Mouse (Mus musculus): ENCODE data around the gene Etv6. TPM values are rescaled to one million over a fixed set of nuclear protein-coding genes. Genes with fewer than 3 reads are reported as not detected.

Gene Etv6
- polyA plus RNA-seq, 1 experiment from 2014 or later, result 2.7 TPM

DNA sequence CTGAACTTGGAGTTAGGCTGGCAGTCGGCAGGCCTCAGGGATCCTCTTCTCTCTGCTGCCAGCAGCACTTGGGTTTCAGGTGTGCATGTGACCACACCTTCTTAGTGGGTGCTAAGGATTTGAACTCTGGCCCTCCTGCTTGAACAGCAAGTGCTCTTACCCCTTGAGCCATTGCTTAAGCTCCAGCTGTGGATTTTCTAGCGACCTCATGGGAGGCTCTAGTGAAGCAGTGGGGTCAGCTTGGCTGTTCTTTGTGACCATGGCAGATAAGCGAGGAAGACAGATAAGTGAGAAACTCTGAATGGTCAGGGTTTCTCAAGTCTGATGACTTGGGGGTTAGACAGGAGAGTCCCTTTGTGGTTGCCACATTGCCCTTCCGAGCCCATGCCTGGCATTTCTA lies 55.4 kb downstream of the Etv6 start:
- no peak for ATAC-seq
- DNase-seq, result no peak
- Histone ChIP-seq H3K27me3 (ENCODE audit: insufficient read depth, low read length) (no peaks in the 10 kb centered on the region), H3K4me2 (ENCODE audit: low read depth, low read length) (no peak overlapping the region), H3K9ac (replicated peaks) (no peak overlapping the region), H3K27ac (ENCODE audit: low read depth) (no peak overlapping the region), H3K4me3 (ENCODE audit: low read depth, low read length) (no peak overlapping the region), H3K9me3 (ENCODE audit: low read length) (no peaks in the 10 kb centered on the region), H3K4me1 (ENCODE audit: insufficient read depth) (peaks cover 11% of the 10 kb centered on the region), H3K36me3 (replicated peaks; ENCODE audit: insufficient read depth, low read length) (no peaks in the 10 kb centered on the region)
- 75% methylated on average over 4 of the region's 4 CpGs for WGBS (ENCODE audit: insufficient replicate concordance)
- TF ChIP-seq CTCF (IDR thresholded peaks at IDR 0.05; ENCODE audit: low read depth) (no peak), EP300 (IDR thresholded peaks at IDR 0.05; ENCODE audit: low read depth) (no peak)

GRCm38 (mm10) chr6:134091398-134091801 lies 55.9 kb downstream of the Etv6 start:
- no peak overlapping the region for H3K9ac ChIP-seq (replicated peaks)
- no peak overlapping the region for H3K4me3 ChIP-seq (ENCODE audit: low read depth, low read length)
- no peak overlapping the region for H3K27ac ChIP-seq (ENCODE audit: low read depth)
- no peaks in the 10 kb centered on the region for H3K9me3 ChIP-seq (ENCODE audit: low read length)
- WGBS (ENCODE audit: insufficient replicate concordance), result 78% methylated on average over 8 of the region's 8 CpGs
- H3K4me2 ChIP-seq (ENCODE audit: low read depth, low read length), result no peak overlapping the region
- TF ChIP-seq CTCF (IDR thresholded peaks at IDR 0.05; ENCODE audit: low read depth) (no peak), EP300 (IDR thresholded peaks at IDR 0.05; ENCODE audit: low read depth) (no peak)
- peaks cover 11% of the 10 kb centered on the region for H3K4me1 ChIP-seq (ENCODE audit: insufficient read depth)
- H3K27me3 ChIP-seq (ENCODE audit: insufficient read depth, low read length), result no peaks in the 10 kb centered on the region
- no peak for ATAC-seq
- no peak for DNase-seq
- no peaks in the 10 kb centered on the region for H3K36me3 ChIP-seq (replicated peaks; ENCODE audit: insufficient read depth, low read length)

DNA sequence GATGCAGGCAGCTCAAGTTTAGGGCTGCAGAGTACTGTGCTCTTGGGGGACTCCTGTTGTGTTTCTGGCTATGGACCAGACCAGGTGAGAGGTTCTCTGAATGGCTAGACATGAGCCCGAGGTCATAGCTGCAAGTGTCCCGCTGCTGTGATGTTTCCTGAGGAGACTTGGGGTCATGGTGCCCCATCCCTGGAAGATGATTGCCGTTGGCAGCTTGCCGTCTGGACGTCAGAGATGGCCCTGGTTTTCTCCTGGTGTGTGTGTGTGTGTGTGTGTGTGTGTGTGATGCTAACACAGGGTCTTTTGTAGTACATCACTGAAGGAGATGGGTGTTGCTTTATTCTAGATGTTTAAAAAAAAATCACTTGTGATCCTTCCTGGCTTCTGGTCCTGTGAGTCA lies 58.6 kb downstream of the Etv6 start:
- Histone ChIP-seq H3K4me3 (ENCODE audit: low read depth, low read length) (no peak overlapping the region), H3K36me3 (replicated peaks; ENCODE audit: insufficient read depth, low read length) (no peaks in the 10 kb centered on the region), H3K9me3 (ENCODE audit: low read length) (no peaks in the 10 kb centered on the region), H3K4me1 (ENCODE audit: insufficient read depth) (peaks cover 8% of the 10 kb centered on the region), H3K27me3 (ENCODE audit: insufficient read depth, low read length) (no peaks in the 10 kb centered on the region), H3K9ac (replicated peaks) (no peak overlapping the region), H3K4me2 (ENCODE audit: low read depth, low read length) (no peak overlapping the region), H3K27ac (ENCODE audit: low read depth) (no peak overlapping the region)
- TF ChIP-seq EP300 (IDR thresholded peaks at IDR 0.05; ENCODE audit: low read depth), result no peak
- no peak for ATAC-seq
- 76% methylated on average over 5 of the region's 5 CpGs for WGBS (ENCODE audit: insufficient replicate concordance)
- no peak for DNase-seq

- 60% methylated on average over 8 of the region's 8 CpGs for WGBS (ENCODE audit: insufficient replicate concordance)
- no peak for TF ChIP-seq CTCF (IDR thresholded peaks at IDR 0.05; ENCODE audit: low read depth)
- TF ChIP-seq EP300 (IDR thresholded peaks at IDR 0.05; ENCODE audit: low read depth), result no peak
- Histone ChIP-seq H3K27ac (ENCODE audit: low read depth) (no peak overlapping the region), H3K9ac (replicated peaks) (no peak overlapping the region), H3K4me2 (ENCODE audit: low read depth, low read length) (no peak overlapping the region), H3K4me1 (ENCODE audit: insufficient read depth) (peaks cover 5% of the 10 kb centered on the region), H3K27me3 (ENCODE audit: insufficient read depth, low read length) (no peaks in the 10 kb centered on the region), H3K9me3 (ENCODE audit: low read length) (no peaks in the 10 kb centered on the region), H3K36me3 (replicated peaks; ENCODE audit: insufficient read depth, low read length) (no peaks in the 10 kb centered on the region), H3K4me3 (ENCODE audit: low read depth, low read length) (no peak overlapping the region)
- no peak for DNase-seq
- ATAC-seq, result no peak
Observed at GRCm38 (mm10) chr6:134094620-134095019, 59.1 kb downstream of the Etv6 start.

DNA sequence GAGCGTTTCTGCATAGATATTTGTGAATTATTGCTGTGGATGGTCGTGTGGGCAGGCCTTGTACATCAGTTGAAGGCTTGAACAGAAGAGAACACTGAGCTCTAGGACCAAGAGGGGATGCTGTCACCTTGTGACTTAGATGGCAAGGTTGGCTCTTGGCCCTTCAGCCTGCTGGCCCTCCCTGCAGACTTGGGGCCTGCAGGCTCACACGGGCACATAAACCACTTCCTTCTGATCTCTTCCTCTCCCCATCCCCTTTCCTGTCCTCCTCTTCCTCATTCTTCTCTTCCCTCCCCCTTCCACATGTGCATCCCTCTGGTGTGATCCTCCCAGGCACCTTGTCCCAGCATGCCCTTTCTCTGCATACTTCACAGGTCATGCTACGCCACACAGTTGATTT lies 60.1 kb downstream of the Etv6 start:
- no peak overlapping the region for H3K4me3 ChIP-seq (ENCODE audit: low read depth, low read length)
- no peak overlapping the region for H3K27ac ChIP-seq (ENCODE audit: low read depth)
- TF ChIP-seq EP300 (IDR thresholded peaks at IDR 0.05; ENCODE audit: low read depth) (no peak), CTCF (IDR thresholded peaks at IDR 0.05; ENCODE audit: low read depth) (no peak)
- no peaks in the 10 kb centered on the region for H3K27me3 ChIP-seq (ENCODE audit: insufficient read depth, low read length)
- no peaks in the 10 kb centered on the region for H3K36me3 ChIP-seq (replicated peaks; ENCODE audit: insufficient read depth, low read length)
- no peaks in the 10 kb centered on the region for H3K9me3 ChIP-seq (ENCODE audit: low read length)
- DNase-seq (no peak), ATAC-seq (no peak)
- H3K9ac ChIP-seq (replicated peaks), result no peak overlapping the region
- WGBS (ENCODE audit: insufficient replicate concordance), result 56% methylated on average over 4 of the region's 4 CpGs
- H3K4me2 ChIP-seq (ENCODE audit: low read depth, low read length), result no peak overlapping the region
- no peaks in the 10 kb centered on the region for H3K4me1 ChIP-seq (ENCODE audit: insufficient read depth)

GRCm38 (mm10) chr6:134099976-134100743 lies 64.7 kb downstream of the Etv6 start:
- Histone ChIP-seq H3K4me3 (ENCODE audit: low read depth, low read length) (no peak overlapping the region), H3K9me3 (ENCODE audit: low read length) (no peaks in the 10 kb centered on the region), H3K4me2 (ENCODE audit: low read depth, low read length) (no peak overlapping the region), H3K27me3 (ENCODE audit: insufficient read depth, low read length) (no peaks in the 10 kb centered on the region), H3K4me1 (ENCODE audit: insufficient read depth) (peaks cover 2% of the 10 kb centered on the region; the same call in 1 of the 2 replicates), H3K36me3 (replicated peaks; ENCODE audit: insufficient read depth, low read length) (no peaks in the 10 kb centered on the region), H3K9ac (replicated peaks) (no peak overlapping the region), H3K27ac (ENCODE audit: low read depth) (no peak overlapping the region)
- TF ChIP-seq CTCF (IDR thresholded peaks at IDR 0.05; ENCODE audit: low read depth) (no peak), EP300 (IDR thresholded peaks at IDR 0.05; ENCODE audit: low read depth) (no peak)
- DNase-seq (no peak), ATAC-seq (no peak)
- 86% methylated on average over 11 of the region's 11 CpGs for WGBS (ENCODE audit: insufficient replicate concordance)
